Mouse (Mus musculus) embryonic stem cell, embryonic (primary cell): ENCODE results near the gene Nf2.

ENCODE experiments used
- CTCF ChIA-PET, 4 experiments: fragments of 300-600 bp in 2 of 4; fragments of 350-600 bp in 2 of 4; sonication (Branson Sonifier 250); formaldehyde crosslinking; loops; one replicate each; lab custom pipeline; 2022; ENCODE audit warnings: inconsistent platforms in 2 of 4; lab: Charles Lee
- POLR2A ChIA-PET, 4 experiments: fragments of 300-600 bp in 2 of 4; fragments of 350-600 bp in 2 of 4; sonication (Branson Sonifier 250); formaldehyde crosslinking; loops; one replicate each; lab custom pipeline; 2022; ENCODE audit warnings: antibody characterized with exemption in 4 of 4, inconsistent platforms in 1 of 4; lab: Charles Lee

Gene Nf2

DNA sequence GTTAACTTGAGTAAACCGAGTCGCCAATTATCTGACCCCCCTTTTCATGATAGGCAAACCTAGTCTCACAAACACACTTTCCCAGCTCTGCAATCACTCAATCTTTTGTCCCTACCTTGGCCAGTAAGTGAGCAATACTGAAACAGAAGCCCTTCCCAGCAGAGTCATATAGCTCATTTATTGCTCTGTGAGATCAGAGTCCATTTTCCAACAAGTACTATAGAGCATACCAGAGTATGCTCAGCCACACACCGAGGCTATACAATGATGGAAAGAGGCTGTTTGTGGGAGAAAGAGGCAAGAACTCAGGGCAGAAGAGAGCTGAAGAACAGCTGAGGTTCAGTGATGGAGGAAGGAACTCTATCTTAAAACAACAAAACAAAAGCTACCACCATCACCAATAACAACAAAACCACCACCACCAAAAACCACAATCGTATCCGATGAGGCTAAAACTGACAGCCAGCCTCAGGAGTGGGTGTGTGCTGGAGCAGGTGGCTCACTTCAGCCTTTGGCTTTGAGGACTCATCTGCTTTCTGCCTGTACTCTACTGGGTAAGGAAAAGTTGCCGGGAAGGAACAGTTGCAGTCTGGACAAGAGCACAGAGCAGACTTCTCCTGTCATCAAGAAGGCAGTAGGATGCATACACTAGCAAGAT, 25.6 kb downstream of the Nf2 start:
- ChIA-PET POLR2A (interaction anchor here in 3 of 4 experiments (0.6 to 11.3 kb wide), 15 partner anchors 9 to 808 kb away, joined by 3 to 145 read pairs (median 5); partner anchors contain the start of genes Nf2 (in 1 of the 3) and Nipsnap1 (in 1 of the 3)), CTCF (interaction anchor here in 2 of 4 experiments (0.5 to 2.8 kb wide), 11 partner anchors 12 to 553 kb away, joined by 3 to 30 read pairs (median 5); partner anchors contain the start of gene Nipsnap1 (in 1 of the 2))

DNA sequence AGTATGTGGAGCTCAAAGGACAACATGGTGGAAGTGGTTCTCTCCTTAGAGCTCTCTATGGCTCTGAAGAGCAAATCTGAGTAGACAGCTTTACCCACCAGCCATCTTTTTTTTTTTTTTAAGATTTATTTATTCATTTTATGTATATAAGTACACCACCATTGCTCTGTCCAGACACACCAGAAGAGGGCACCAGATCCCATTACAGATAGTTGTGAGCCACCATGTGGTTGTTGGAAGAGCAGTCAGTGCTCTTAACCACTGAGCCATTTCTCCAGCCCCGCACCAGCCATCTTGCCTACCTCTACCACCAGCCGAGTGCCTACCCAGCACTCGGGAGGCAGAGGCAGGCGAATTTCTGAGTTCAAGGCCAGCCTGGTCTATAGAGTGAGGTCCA, 26.9 kb downstream of the Nf2 start:
- POLR2A ChIA-PET = interaction anchor here (0.6 to 11.3 kb wide), 24 partner anchors 8 to 381 kb away, joined by 3 to 145 read pairs (median 5); partner anchors contain the start of genes Nipsnap1 (in 2 of the 4), Hormad2 (in 1 of the 4) and Nf2 (in 1 of the 4)

DNA sequence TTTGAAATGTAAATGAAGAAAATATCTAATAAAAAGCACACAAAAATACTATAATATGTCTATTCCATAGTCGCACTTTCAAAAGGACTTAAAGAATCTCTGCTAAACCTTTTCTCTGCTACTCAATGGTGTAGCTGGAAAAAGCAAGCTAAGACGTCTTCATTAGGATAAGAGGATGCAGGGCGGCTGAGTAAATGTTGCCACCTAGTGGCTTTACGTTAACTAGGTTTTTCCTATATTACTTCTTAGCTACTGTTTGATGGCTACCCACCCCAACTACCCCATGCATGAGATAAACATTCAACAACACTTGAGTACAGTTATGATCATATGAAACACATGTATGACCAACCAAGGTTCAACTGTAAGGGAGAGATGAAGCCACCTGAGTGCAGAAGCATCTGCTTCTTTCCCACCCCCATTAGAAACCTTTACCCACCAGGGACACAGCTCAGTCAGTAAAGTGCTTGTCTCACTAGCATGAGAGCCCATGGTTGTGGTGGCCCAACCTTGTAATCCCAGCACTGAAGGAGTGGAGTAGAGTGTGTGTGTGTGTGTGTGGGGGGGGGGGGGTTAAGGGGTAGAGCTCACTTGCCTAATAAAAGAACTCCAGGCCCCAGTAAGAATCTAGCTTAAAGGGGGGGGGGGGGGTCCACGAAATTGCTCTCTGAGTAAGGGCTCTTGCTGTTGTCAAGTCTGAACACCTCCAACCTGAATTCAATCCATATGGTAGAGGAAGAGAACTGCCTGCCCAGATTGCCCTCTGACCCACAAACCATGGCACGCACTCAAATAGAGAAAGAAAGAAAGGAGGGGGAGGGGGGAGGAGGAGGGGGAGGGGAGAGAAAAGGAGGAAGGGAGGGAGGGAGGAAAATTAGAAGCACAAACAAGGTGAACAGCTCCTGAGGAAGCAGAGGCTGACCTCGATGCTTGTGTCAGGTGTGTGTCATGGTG, 27.6 kb downstream of the Nf2 start:
- ChIA-PET CTCF (interaction anchor here (0.6 to 2.8 kb wide), 103 partner anchors 8 to 957 kb away, joined by 3 to 32 read pairs (median 5); partner anchors contain the start of genes Ap1b1 (in 2 of the 4), Nf2 (in 2 of the 4), Ascc2 (in 1 of the 4) and Cabp7 (in 1 of the 4)), POLR2A (interaction anchor here (0.6 to 11.3 kb wide), 43 partner anchors 8 to 637 kb away, joined by 3 to 145 read pairs (median 4); partner anchors contain the start of genes Nipsnap1 (in 2 of the 4), Hormad2 (in 1 of the 4) and Nf2 (in 1 of the 4))

More for the DNA sequence above, 26.9 kb downstream of the Nf2 start:
- CTCF ChIA-PET = interaction anchor here (0.5 to 2.8 kb wide), 56 partner anchors 8 to 583 kb away, joined by 3 to 32 read pairs (median 6); partner anchors contain the start of genes Ap1b1 (in 1 of the 4), Cabp7 (in 1 of the 4) and Nf2 (in 1 of the 4)

DNA sequence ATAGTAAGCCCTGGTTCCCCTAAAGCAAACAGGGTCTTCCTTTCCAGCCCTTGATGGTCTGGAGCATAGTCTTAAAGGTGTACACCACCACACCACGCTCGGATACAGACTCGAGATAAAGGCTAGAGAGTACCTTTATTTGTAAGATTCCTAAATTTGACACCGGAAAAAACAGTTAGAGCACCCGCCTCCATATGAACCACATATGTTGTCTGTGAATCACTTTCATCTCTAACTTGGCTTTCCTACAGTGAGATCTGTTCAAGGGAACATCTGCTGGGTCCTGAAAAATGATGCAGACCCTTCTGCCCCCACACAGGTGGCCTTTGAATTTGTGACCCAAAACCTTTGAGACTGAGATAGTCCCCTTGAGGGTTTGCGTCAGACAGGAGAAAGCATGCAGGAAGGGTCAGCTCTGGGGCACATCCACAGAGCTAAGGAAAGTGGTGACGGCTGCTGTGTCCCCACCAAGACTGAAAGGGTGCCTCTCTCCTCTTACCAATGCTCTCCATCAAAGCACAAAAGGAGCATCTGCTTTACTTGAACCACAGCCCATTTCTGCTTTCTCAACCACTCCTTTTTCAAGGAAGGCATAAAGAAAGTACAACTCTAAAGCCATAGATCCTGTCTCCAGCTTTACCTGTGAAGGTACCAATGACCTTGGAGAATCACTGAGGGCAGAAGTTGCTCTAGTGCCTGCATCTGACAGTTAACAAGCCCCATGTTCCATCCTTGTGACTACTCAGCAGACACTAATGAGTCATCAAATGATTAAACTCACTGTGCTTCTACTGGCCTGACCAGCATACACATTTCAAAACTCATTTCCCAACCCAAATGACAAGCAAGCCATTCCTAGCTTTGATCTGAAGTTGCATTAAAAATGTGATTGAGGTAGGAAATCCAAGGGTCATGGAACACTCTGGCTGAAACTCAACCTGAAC, 34.6 kb downstream of the Nf2 start:
- CTCF ChIA-PET = interaction anchor here in 2 of 4 experiments (1.1 to 1.2 kb wide), 2 partner anchors 12 to 29 kb away, joined by 3 to 4 read pairs; no protein-coding TSS in a partner anchor
- POLR2A ChIA-PET = interaction anchor here in 2 of 4 experiments (1.0 to 11.3 kb wide), 3 partner anchors 8 to 10 kb away, joined by 3 to 145 read pairs (median 3); no protein-coding TSS in a partner anchor

DNA sequence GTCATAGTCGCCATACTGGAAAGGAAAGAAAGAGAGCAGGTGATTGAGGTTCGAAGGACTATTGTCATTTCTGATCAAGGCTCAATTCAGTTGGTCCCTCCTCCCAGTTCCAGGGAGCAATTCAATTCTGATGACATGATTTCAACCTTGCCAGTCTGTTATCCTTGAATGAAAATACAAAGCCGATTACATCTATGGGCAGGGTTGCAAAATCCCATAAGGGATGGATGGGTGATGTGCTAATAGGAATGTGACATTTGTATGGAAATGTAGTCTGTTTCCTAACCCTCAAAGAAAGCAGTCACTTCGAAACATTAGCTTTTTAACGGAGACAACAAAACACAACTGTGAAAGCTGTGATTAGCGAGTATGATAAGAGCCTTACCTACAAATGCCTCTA, 41.0 kb downstream of the Nf2 start:
- ChIA-PET POLR2A (interaction anchor here (0.6 to 11.6 kb wide), 23 partner anchors 10 to 592 kb away, joined by 3 to 145 read pairs (median 3); partner anchors contain the start of genes Ascc2 (in 1 of the 4), Mtmr3 (in 1 of the 4) and Nf2 (in 1 of the 4)), CTCF (interaction anchor here (1.0 to 4.4 kb wide), 6 partner anchors 13 to 75 kb away, joined by 3 to 30 read pairs (median 4); no protein-coding TSS in a partner anchor)

DNA sequence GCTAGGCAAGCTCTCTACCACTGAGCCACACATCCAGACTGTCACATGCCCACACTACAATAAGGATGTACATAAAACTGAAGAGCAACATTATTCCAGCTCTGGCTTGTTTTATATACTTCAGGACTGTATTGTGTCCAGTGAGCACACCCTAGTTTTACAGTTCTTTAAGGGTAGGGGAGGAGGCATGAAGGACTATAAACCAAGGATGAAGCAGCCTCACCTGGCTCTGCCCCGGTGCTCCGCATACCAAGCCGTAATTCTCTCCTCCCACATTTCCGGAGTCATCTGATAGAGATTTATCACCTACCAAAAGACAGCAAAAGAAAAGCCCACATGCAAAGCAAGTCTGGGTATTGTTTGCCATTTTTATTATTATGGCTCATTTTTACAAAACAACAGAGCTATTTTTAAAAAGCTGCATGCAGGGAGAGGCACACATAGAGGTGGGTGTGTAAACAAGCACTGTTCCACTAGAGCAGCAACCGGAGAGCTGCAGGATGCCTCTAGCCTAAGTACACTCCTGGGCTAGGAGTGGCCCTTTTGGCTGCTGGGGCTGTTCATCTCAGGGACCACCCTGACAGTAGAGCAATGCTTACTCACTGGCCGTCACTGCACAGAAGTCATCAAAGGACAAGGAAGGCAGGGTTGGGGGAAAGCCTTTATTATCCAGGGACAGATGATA, 43.2 kb downstream of the Nf2 start:
- CTCF ChIA-PET = interaction anchor here in 3 of 4 experiments (0.5 to 4.4 kb wide), 10 partner anchors 15 to 171 kb away, joined by 3 to 30 read pairs (median 4); partner anchors contain the start of gene Nipsnap1 (in 1 of the 3)
- POLR2A ChIA-PET = interaction anchor here (0.6 to 11.6 kb wide), 54 partner anchors 8 to 1089 kb away, joined by 3 to 145 read pairs (median 4); partner anchors contain the start of genes Uqcr10 (in 2 of the 4), Zmat5 (in 2 of the 4), Ap1b1 (in 1 of the 4) and Ascc2 (in 1 of the 4)

DNA sequence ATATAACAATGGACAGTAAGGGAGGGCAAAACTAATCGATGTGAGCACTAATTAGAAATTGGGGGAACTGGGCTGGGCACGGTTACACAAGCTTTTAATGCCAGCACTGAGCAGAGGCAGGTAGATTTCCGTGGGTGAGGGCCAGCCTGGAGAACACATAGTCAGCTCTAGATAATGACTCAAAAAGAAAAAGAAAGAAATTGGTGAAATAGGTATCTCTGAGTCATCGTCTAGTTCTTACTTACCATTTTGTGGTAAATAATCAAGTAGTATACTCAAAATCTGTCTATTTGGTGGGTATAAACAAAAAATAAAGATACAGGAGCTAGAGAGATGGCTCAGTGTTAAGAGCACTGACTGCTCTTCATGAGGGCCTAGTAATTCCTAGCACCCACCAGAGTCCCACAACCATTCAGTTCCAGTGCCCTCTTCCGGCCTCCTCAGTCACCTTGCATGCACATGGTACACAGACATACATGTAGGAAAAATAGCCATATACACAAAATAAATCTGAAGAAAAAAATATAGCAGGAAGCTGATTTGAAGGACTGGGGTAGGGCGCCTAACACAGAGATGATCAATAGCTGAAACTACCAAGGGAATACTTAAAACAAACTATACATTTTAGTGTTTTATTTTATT, 44.3 kb downstream of the Nf2 start:
- ChIA-PET POLR2A (interaction anchor here in 3 of 4 experiments (0.7 to 11.6 kb wide), 31 partner anchors 10 to 838 kb away, joined by 3 to 145 read pairs (median 5); partner anchors contain the start of genes Nipsnap1 (in 2 of the 3), Ap1b1 (in 1 of the 3), Mtmr3 (in 1 of the 3) and Nf2 (in 1 of the 3)), CTCF (interaction anchor here in 3 of 4 experiments (0.6 to 4.4 kb wide), 7 partner anchors 17 to 544 kb away, joined by 3 to 30 read pairs (median 5); partner anchors contain the start of gene Nipsnap1 (in 1 of the 3))

DNA sequence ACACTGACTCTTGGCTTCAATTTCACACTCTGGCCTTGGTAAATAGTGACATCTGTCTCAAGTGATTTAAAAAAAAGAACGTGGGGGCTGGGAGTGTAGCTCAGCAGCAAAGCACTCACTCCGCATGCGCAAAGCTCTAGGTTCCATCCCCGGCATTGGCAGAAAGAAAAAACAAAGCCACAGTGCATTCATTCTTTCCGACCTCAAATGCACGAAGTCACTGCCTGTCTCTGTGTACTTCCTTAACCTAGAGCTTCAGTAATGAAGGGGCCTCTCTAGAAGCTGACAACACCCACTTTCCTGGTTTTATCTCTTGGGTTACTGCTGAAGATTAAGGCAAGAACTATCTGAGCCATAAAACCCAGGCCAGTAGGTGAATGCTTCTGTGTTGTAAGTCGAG, 45.4 kb downstream of the Nf2 start:
- ChIA-PET CTCF (interaction anchor here in 2 of 4 experiments (0.6 to 3.4 kb wide), 6 partner anchors 18 to 79 kb away, joined by 3 to 14 read pairs (median 4); no protein-coding TSS in a partner anchor), POLR2A (interaction anchor here in 2 of 4 experiments (0.6 to 11.6 kb wide), 22 partner anchors 9 to 285 kb away, joined by 3 to 145 read pairs (median 4); partner anchors contain the start of genes Nefh (in 1 of the 2), Nf2 (in 1 of the 2), Nipsnap1 (in 1 of the 2) and Uqcr10 (in 1 of the 2))

DNA sequence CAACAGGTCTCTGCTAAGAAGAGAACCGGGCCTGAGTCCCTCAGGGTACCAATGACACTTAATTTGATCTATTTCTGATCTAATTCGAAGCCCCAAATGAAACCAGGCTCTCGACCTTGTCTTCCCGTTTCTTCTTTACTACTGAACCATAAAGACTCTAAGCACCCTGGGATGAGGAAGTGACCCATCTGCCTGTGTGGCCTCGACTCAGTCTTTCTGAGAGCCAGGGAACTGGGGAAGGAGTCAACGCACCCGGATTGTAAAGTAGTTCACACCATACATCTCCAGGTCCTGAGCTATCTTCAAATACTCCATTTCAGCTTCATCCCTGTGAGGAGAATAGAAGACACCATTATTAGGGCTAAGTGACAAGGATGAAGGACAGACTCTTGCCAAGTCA, 45.9 kb downstream of the Nf2 start:
- ChIA-PET CTCF (interaction anchor here in 3 of 4 experiments (0.7 to 3.4 kb wide), 9 partner anchors 9 to 736 kb away, joined by 3 to 21 read pairs (median 6); no protein-coding TSS in a partner anchor), POLR2A (interaction anchor here in 2 of 4 experiments (0.7 to 11.6 kb wide), 17 partner anchors 8 to 144 kb away, joined by 3 to 145 read pairs (median 4); partner anchors contain the start of genes Nefh (in 1 of the 2), Nf2 (in 1 of the 2), Nipsnap1 (in 1 of the 2) and Uqcr10 (in 1 of the 2))

DNA sequence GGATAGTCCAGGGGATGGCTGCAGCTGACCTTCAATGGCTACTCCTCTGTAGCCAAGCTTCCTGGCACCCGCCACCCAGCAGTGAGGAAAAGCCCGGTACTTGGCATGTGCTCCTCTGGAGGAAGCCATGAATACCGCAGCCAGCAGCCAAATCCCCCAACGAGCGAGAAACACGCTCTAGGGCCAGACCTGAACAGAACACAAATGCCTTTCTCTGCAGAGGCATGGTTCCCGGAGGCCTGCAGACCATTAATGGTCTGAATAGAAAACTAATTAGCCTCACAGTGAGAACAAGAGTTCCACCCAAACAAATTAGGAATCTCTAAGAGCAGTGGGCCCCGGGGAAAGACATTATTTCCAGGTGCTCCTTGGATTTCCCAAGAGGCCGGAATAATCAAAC, 46.3 kb downstream of the Nf2 start:
- ChIA-PET POLR2A (interaction anchor here (0.6 to 11.6 kb wide), 19 partner anchors 8 to 1615 kb away, joined by 3 to 145 read pairs (median 4); partner anchors contain the start of genes Nf2 (in 1 of the 4) and Nipsnap1 (in 1 of the 4)), CTCF (interaction anchor here (0.5 to 3.4 kb wide), 10 partner anchors 9 to 1684 kb away, joined by 3 to 21 read pairs (median 4); no protein-coding TSS in a partner anchor)

DNA sequence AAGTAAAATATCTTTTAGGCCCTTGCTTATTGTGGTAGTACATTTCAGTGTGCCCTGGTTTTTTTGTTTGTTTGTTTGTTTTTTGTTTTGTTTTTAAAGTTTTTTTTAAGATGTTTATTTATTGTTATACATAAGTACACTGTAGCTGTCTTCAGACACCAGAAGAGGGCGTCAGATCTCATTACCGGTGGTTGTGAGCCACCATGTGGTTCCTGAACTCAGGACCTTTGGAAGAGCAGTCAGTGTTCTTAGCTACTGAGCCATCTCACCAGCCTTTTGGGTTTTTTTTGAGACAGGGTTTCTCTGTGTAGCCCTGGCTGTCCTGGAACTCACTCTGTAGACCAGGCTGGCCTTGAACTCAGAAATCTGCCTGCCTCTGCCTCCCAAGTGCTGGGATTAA, 46.9 kb downstream of the Nf2 start:
- ChIA-PET POLR2A (interaction anchor here in 3 of 4 experiments (0.6 to 11.6 kb wide), 17 partner anchors 7 to 1615 kb away, joined by 3 to 145 read pairs (median 4); partner anchors contain the start of genes Nf2 (in 1 of the 3) and Nipsnap1 (in 1 of the 3)), CTCF (interaction anchor here (0.5 to 3.4 kb wide), 8 partner anchors 10 to 1684 kb away, joined by 3 to 21 read pairs (median 4); no protein-coding TSS in a partner anchor)

DNA sequence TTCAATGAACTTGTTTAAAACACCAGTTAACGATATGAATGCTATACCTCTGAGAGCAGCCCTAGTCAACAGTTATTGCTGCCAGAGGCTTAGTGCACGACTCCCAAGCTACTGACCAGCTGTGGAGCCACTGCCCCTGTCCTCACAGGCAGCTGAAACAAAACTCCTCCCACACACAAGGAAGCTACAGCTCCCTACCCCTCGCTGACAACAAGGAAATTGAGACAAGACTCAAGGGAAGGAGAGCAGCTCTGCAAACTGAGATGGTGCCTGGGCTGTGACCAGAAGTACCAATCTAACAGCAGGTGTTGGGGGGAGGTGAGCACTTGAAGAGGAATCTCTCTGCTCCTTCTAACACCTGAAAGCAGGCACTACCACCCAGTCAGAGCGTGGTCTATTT, 48.7 kb downstream of the Nf2 start:
- POLR2A ChIA-PET = interaction anchor here in 3 of 4 experiments (0.9 to 12.2 kb wide), 8 partner anchors 7 to 83 kb away, joined by 3 to 119 read pairs (median 4); no protein-coding TSS in a partner anchor
- CTCF ChIA-PET = interaction anchor here in 2 of 4 experiments (1.0 to 3.4 kb wide), 2 partner anchors 21 kb away, joined by 6 to 21 read pairs; no protein-coding TSS in a partner anchor

DNA sequence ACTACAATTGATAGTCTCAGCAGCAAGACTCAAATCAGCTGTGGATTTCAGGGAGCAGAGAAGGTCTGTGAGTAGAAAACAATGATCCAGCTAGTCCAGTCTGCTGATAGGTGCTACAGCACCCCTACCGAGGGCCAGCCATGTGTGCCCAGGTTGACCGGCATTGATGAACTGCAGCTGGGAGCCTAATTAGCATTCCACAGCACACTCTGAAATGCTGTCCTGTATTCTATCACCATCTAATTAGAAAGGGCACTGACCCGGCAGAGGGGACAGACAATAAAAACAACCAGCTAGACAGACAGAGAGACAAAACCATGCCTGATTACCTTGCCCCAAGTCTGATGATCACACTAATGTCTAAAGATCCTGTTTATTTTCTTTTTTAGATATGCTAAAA, 56.3 kb downstream of the Nf2 start:
- ChIA-PET CTCF (interaction anchor here in 1 of 4 experiments (0.5 kb wide), 1 partner anchor 1022 kb away, joined by 3 read pairs; no protein-coding TSS in a partner anchor), POLR2A (interaction anchor here in 1 of 4 experiments (3.0 to 12.2 kb wide), 2 partner anchors 9 to 15 kb away, joined by 13 to 119 read pairs; no protein-coding TSS in a partner anchor)

DNA sequence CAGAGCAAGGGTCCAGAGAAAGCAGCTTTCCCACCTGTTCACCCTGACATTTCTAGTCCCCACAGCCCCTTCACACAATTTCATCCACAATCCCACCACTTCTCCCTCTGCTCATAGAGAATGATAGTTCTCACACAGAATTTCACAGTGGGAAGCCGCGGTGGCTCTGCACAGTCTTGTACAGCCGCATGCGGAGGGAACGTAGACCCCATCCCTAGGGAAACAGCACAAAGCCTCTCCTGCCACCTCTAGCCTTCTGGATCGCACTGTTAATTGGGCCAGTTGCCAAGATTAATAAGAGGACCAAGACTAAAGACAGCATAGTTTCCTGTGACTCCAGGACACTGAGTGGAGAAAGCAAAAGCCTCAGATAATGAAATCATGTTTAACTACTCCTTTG, 57.8 kb downstream of the Nf2 start:
- ChIA-PET POLR2A (interaction anchor here in 2 of 4 experiments (1.0 to 12.2 kb wide), 7 partner anchors 9 to 86 kb away, joined by 3 to 119 read pairs (median 3); no protein-coding TSS in a partner anchor), CTCF (interaction anchor here in 2 of 4 experiments (0.6 to 0.9 kb wide), 3 partner anchors 18 to 353 kb away, joined by 3 to 5 read pairs (median 4); no protein-coding TSS in a partner anchor)
